Mouse (Mus musculus) spleen, adult 2 months (tissue): ENCODE results near the gene Pla2g12a.

Source experiments
- CTCF ChIP-seq: fragments of 200-500 bp; IDR thresholded peaks from 2 replicates; pipeline ENCODE4 v1.5.1; 2011; ENCODE audit warnings: mild to moderate bottlenecking, inconsistent platforms; ENCODE audit not compliant: insufficient read depth, insufficient read length, insufficient replicate concordance; ENCODE audit errors: extremely low read depth
- POLR2A ChIP-seq: fragments of 200-500 bp; IDR thresholded peaks from 2 replicates; pipeline ENCODE4 v1.6.1; 2011; ENCODE audit warnings: low read depth, low read length, inconsistent platforms

DNA sequence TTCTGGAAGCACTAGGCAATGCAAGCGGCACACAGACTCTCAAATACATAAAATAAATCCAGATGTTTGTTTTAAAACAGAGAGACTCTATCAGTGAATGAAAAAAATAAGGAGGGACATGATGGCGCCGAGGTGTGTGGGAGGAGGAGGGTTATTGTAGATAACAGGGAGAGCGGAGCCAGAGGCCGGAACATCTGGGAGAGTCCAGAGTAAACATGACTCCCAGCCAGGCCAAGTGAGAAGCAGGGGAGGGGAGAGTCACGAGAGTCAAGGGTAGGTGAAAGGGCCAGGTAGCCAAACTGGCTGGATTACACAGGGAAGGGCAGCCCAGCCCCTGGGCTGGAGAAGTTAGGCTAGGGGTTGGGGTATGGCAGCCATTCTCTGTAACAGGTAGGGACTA is 18.2 kb downstream of the Pla2g12a start:
- TF ChIP-seq POLR2A (no peak), CTCF (no peak)
